Comparison of ENCODE assay signal across 11 mouse cellular contexts in the genomic region with DNA sequence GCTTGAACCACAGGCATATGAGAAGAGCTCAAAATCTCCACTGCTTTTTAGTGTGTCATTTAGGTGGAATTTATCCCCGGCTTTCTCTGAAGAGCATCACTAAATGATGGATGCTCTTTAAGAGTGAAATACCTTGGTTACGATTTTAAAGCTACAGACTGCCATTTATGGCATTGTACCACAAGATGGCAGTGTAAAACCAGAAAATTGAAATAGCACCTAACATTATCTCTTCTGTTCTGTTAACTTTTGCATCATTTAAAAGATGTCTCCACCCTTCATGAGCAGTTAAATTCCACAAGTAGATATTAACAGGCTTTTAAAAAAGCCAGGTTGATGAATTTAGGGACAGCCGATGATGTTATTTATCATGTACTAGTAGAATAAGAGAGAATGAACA.
A peak's percentile ranks its signal among the peaks of the same experiment; 100 is the strongest.
DNase-seq lines count a peak whose midpoint lies in the region; ATAC-seq and TF ChIP-seq lines count a peak whose summit lies in the region.
"Had no signal": no experiment of that assay in that cellular context is flagged by ENCODE, and none has a peak within 500 bp of the region (broad histone marks: within the 10 kb centered on the region; RNA-seq: fewer than 3 reads in every experiment).

No protein-coding gene starts in this region.

- no peaks in the 10 kb centered on the region for H3K27me3 ChIP-seq in embryonic facial prominence, embryonic 11.5 days (ENCODE audit: control insufficient read depth, insufficient read depth, low read length)
- H3K27me3 ChIP-seq in embryonic facial prominence, embryonic 10.5 days (replicated peaks; ENCODE audit: low read depth, poor library complexity, severe bottlenecking) = no peaks in the 10 kb centered on the region
- H3K27me3 ChIP-seq in embryonic facial prominence, embryonic 14.5 days (replicated peaks; ENCODE audit: control insufficient read depth, insufficient read depth, low read length) = no peaks in the 10 kb centered on the region
- no peaks in the 10 kb centered on the region for H3K27me3 ChIP-seq in heart, embryonic 12.5 days (replicated peaks)
- H3K27me3 ChIP-seq: embryonic facial prominence, embryonic 13.5 days; heart, embryonic 15.5 days; neural tube, embryonic 12.5 days had no signal

- H3K4me3 ChIP-seq in embryonic facial prominence, embryonic 11.5 days (ENCODE audit: low read depth, low read length) = no peak overlapping the region
- H3K4me3 ChIP-seq in embryonic facial prominence, embryonic 10.5 days = no peak overlapping the region
- H3K4me3 ChIP-seq in left cerebral cortex, adult 2 months = no peak overlapping the region
- no peak overlapping the region for H3K4me3 ChIP-seq in embryonic facial prominence, embryonic 14.5 days (ENCODE audit: low read depth, low read length)
- H3K4me3 ChIP-seq in heart, embryonic 12.5 days = no peak overlapping the region
- H3K4me3 ChIP-seq: embryonic facial prominence, embryonic 13.5 days; heart, embryonic 15.5 days; neural tube, embryonic 12.5 days had no signal

- intact Hi-C loops in left cerebral cortex, adult 2 months (cut with DNase I) = loop anchor here (2.0 to 5.0 kb wide), 2 partner anchors 528 to 548 kb away; no protein-coding TSS in a partner anchor
- intact Hi-C loops in left cerebral cortex, postnatal 4 days (cut with DNase I) = loop anchor here (10.0 kb wide), 1 partner anchor 530 kb away; no protein-coding TSS in a partner anchor

- peak; percentile 45 for DNase-seq in embryonic facial prominence, embryonic 11.5 days (ENCODE audit: low spot score)
- DNase-seq in embryonic facial prominence, embryonic 10.5 days (ENCODE audit: low spot score) = no peak
- DNase-seq in left cerebral cortex, adult 2 months (ENCODE audit: extremely low spot score in 1 of 2, low spot score in 2 of 2) = no peak
- no peak for DNase-seq in left cerebral cortex, postnatal 4 days
- peak; percentile 16 for DNase-seq in ES-CJ7 (ENCODE audit: low read depth, low spot score)
- DNase-seq in embryonic facial prominence, embryonic 14.5 days (ENCODE audit: low spot score) = peak; percentile 15
- DNase-seq in adrenal gland, postnatal 25 days = no peak

- H3K4me2 ChIP-seq in embryonic facial prominence, embryonic 11.5 days (ENCODE audit: low read depth, low read length) = no peak overlapping the region
- H3K4me2 ChIP-seq in embryonic facial prominence, embryonic 14.5 days (ENCODE audit: low read depth, low read length) = no peak overlapping the region
- H3K4me2 ChIP-seq in heart, embryonic 12.5 days = no peak overlapping the region
- H3K4me2 ChIP-seq: embryonic facial prominence, embryonic 13.5 days; heart, embryonic 15.5 days; neural tube, embryonic 12.5 days had no signal

- peak; percentile 76 for TF ChIP-seq CTCF in left cerebral cortex, adult 2 months (IDR thresholded peaks at IDR 0.05)

- H3K9ac ChIP-seq in embryonic facial prominence, embryonic 11.5 days (replicated peaks; ENCODE audit: low read length) = no peak overlapping the region
- no peak overlapping the region for H3K9ac ChIP-seq in embryonic facial prominence, embryonic 14.5 days (ENCODE audit: low read depth, low read length)
- H3K9ac ChIP-seq in heart, embryonic 12.5 days = no peak overlapping the region
- H3K9ac ChIP-seq: embryonic facial prominence, embryonic 13.5 days; heart, embryonic 15.5 days; neural tube, embryonic 12.5 days had no signal

- no peaks in the 10 kb centered on the region for H3K9me3 ChIP-seq in embryonic facial prominence, embryonic 11.5 days (replicated peaks; ENCODE audit: control insufficient read depth, low read length)
- H3K9me3 ChIP-seq in embryonic facial prominence, embryonic 10.5 days = no peaks in the 10 kb centered on the region
- no peaks in the 10 kb centered on the region for H3K9me3 ChIP-seq in embryonic facial prominence, embryonic 14.5 days (ENCODE audit: control insufficient read depth, low read length)
- H3K9me3 ChIP-seq in heart, embryonic 12.5 days (replicated peaks) = no peaks in the 10 kb centered on the region
- H3K9me3 ChIP-seq: embryonic facial prominence, embryonic 13.5 days; heart, embryonic 15.5 days; neural tube, embryonic 12.5 days had no signal

- no peak for ATAC-seq in embryonic facial prominence, embryonic 11.5 days (replicated peaks; ENCODE audit: insufficient number of reproducible peaks, low FRiP score, low TSS enrichment, low read depth)
- no peak for ATAC-seq in embryonic facial prominence, embryonic 14.5 days (ENCODE audit: low read depth)
- ATAC-seq in heart, embryonic 12.5 days (ENCODE audit: insufficient number of reproducible peaks, low FRiP score) = no peak

- H3K27ac ChIP-seq in embryonic facial prominence, embryonic 11.5 days (replicated peaks; ENCODE audit: low read depth, low read length) = no peak overlapping the region
- H3K27ac ChIP-seq in embryonic facial prominence, embryonic 10.5 days (replicated peaks) = no peak overlapping the region
- no peak overlapping the region for H3K27ac ChIP-seq in left cerebral cortex, adult 2 months
- H3K27ac ChIP-seq in embryonic facial prominence, embryonic 14.5 days (replicated peaks; ENCODE audit: low read depth, low read length) = no peak overlapping the region
- H3K27ac ChIP-seq in heart, embryonic 12.5 days (ENCODE audit: poor library complexity, severe bottlenecking) = no peak overlapping the region
- H3K27ac ChIP-seq: embryonic facial prominence, embryonic 13.5 days; heart, embryonic 15.5 days; neural tube, embryonic 12.5 days had no signal

- H3K4me1 ChIP-seq in embryonic facial prominence, embryonic 11.5 days (ENCODE audit: control insufficient read depth, insufficient read depth, low read length) = no peaks in the 10 kb centered on the region
- H3K4me1 ChIP-seq in embryonic facial prominence, embryonic 10.5 days = no peaks in the 10 kb centered on the region
- no peaks in the 10 kb centered on the region for H3K4me1 ChIP-seq in embryonic facial prominence, embryonic 14.5 days (ENCODE audit: control insufficient read depth, insufficient read depth, low read length)
- H3K4me1 ChIP-seq in heart, embryonic 12.5 days (replicated peaks) = no peaks in the 10 kb centered on the region
- H3K4me1 ChIP-seq: embryonic facial prominence, embryonic 13.5 days; heart, embryonic 15.5 days; neural tube, embryonic 12.5 days had no signal

- 70% methylated on average over 3 of the region's 3 CpGs for whole genome bisulfite sequencing in embryonic facial prominence, embryonic 11.5 days
- WGBS in embryonic facial prominence, embryonic 10.5 days = 74% methylated on average over 3 of the region's 3 CpGs
- WGBS in embryonic facial prominence, embryonic 14.5 days = 69% methylated on average over 3 of the region's 3 CpGs
- WGBS in heart, embryonic 12.5 days = 68% methylated on average over 3 of the region's 3 CpGs

- peaks cover 3% of the 10 kb centered on the region; the same call in 1 of the 2 replicates for H3K36me3 ChIP-seq in embryonic facial prominence, embryonic 11.5 days (replicated peaks; ENCODE audit: control insufficient read depth, insufficient read depth, low read depth, low read length)
- peaks cover 96% of the 10 kb centered on the region for H3K36me3 ChIP-seq in embryonic facial prominence, embryonic 10.5 days (replicated peaks)
- H3K36me3 ChIP-seq in embryonic facial prominence, embryonic 14.5 days (ENCODE audit: control insufficient read depth, insufficient read depth, low read length) = peaks cover 74% of the 10 kb centered on the region
- peaks cover 42% of the 10 kb centered on the region for H3K36me3 ChIP-seq in heart, embryonic 12.5 days

Comparison
In these comparisons a context has a peak if more than half of its experiments do, and no peak if none do; other contexts are left out.
1. DNase-seq: peak in embryonic facial prominence, embryonic 11.5 days (single experiment), ES-CJ7 (single experiment) and embryonic facial prominence, embryonic 14.5 days (single experiment); none in embryonic facial prominence, embryonic 10.5 days (single experiment), left cerebral cortex, adult 2 months (0 of 2), left cerebral cortex, postnatal 4 days (single experiment) and adrenal gland, postnatal 25 days (single experiment).